ENCODE assay signal across 27 mouse cellular contexts in the genomic region with DNA sequence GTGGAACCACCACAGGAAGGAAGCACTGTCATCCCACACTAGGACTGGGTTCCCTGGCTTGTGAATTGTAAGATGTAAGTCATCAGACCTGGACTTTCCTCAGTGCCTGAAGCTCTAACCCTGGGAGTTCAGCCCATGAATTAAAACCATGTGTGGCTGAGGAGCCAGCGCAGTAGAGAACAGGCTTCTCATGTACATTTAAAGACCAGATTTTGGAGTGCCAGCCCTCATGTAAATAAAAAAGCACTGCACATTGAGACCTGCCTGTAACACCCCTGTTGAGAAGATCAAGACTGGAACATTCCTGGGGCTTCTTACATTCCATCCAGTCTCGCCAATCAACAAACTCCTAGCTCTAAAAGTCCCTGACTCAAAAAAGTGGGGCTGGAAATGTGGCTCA.
A peak's percentile ranks its signal among the peaks of the same experiment; 100 is the strongest.
DNase-seq lines count a peak whose midpoint lies in the region; ATAC-seq and TF ChIP-seq lines count a peak whose summit lies in the region.
"Had no signal": no experiment of that assay in that cellular context is flagged by ENCODE, and none has a peak within 500 bp of the region (broad histone marks: within the 10 kb centered on the region; RNA-seq: fewer than 3 reads in every experiment).

No protein-coding gene starts in this region.

- no peak overlapping the region for H3K27ac ChIP-seq in embryonic facial prominence, embryonic 11.5 days (replicated peaks; ENCODE audit: low read depth, low read length)
- peak overlapping the region; percentile 46; the same call in 1 of the 2 replicates for H3K27ac ChIP-seq in limb, embryonic 10.5 days
- H3K27ac ChIP-seq in limb, embryonic 15.5 days, result peak overlapping the region; percentile 43; the same call in 1 of the 2 replicates
- no peak overlapping the region for H3K27ac ChIP-seq in heart, adult 2 months
- H3K27ac ChIP-seq in liver, embryonic 11.5 days (ENCODE audit: low read depth, low read length), result no peak overlapping the region
- H3K27ac ChIP-seq: embryonic facial prominence, embryonic 15.5 days; forebrain, embryonic 13.5 days; hindbrain, postnatal 0 days; intestine, embryonic 15.5 days; layer of hippocampus, adult 2 months; left cerebral cortex, adult 2 months; liver, embryonic 12.5 days; midbrain, embryonic 10.5 days; midbrain, embryonic 15.5 days had no signal

- WGBS in embryonic facial prominence, embryonic 11.5 days, result 44% methylated on average over 2 of the region's 2 CpGs
- WGBS in limb, embryonic 10.5 days, result 42% methylated on average over 2 of the region's 2 CpGs
- 18% methylated on average over 2 of the region's 2 CpGs for WGBS in limb, embryonic 15.5 days
- WGBS in heart, adult 2 months, result 68% methylated on average over 2 of the region's 2 CpGs
- WGBS in liver, embryonic 11.5 days, result 55% methylated on average over 2 of the region's 2 CpGs

- ATAC-seq in embryonic facial prominence, embryonic 11.5 days (replicated peaks; ENCODE audit: insufficient number of reproducible peaks, low FRiP score, low TSS enrichment, low read depth), result no peak
- ATAC-seq in limb, embryonic 15.5 days (ENCODE audit: insufficient number of reproducible peaks, low FRiP score, low TSS enrichment, low read depth), result no peak
- ATAC-seq in liver, embryonic 11.5 days (replicated peaks; ENCODE audit: low FRiP score), result no peak
- ATAC-seq: forebrain, embryonic 13.5 days; hindbrain, postnatal 0 days; intestine, embryonic 15.5 days; liver, embryonic 12.5 days; liver, postnatal 0 days; midbrain, embryonic 15.5 days; Patski had no signal

- intact Hi-C loops in heart, adult 2 months (cut with DNase I), result no loop called here

- DNase-seq in embryo, embryonic 10.5 days (ENCODE audit: low spot score), result peak; percentile 52
- DNase-seq in embryonic facial prominence, embryonic 11.5 days (ENCODE audit: low spot score), result peak; percentile 68
- peak; percentile 42 for DNase-seq in limb, embryonic 10.5 days (ENCODE audit: low spot score)
- no peak for DNase-seq in lung, adult 18-20 months
- DNase-seq in heart, adult 2 months, result no peak
- DNase-seq in liver, embryonic 11.5 days (ENCODE audit: low spot score), result no peak
- DNase-seq: adrenal gland, postnatal 10 days; cerebellum, adult 9-10 months; heart, postnatal 14 days; kidney, adult 2 months; kidney, postnatal 36 days; liver, postnatal 0 days; lung, postnatal 10 days; right cerebral cortex, postnatal 4 days; thymus, adult 2 months; thymus, postnatal 36 days had no signal

- no peak overlapping the region for H3K4me2 ChIP-seq in embryonic facial prominence, embryonic 11.5 days (ENCODE audit: low read depth, low read length)
- no peak overlapping the region for H3K4me2 ChIP-seq in limb, embryonic 15.5 days
- H3K4me2 ChIP-seq in liver, embryonic 11.5 days, result no peak overlapping the region
- H3K4me2 ChIP-seq: embryonic facial prominence, embryonic 15.5 days; forebrain, embryonic 13.5 days; intestine, embryonic 15.5 days; liver, embryonic 12.5 days; midbrain, embryonic 15.5 days had no signal

- H3K4me3 ChIP-seq in embryonic facial prominence, embryonic 11.5 days (ENCODE audit: low read depth, low read length), result no peak overlapping the region
- H3K4me3 ChIP-seq in limb, embryonic 10.5 days, result no peak overlapping the region
- H3K4me3 ChIP-seq in limb, embryonic 15.5 days, result no peak overlapping the region
- H3K4me3 ChIP-seq in heart, adult 2 months, result no peak overlapping the region
- H3K4me3 ChIP-seq in liver, embryonic 11.5 days (ENCODE audit: low read depth, low read length), result no peak overlapping the region
- H3K4me3 ChIP-seq: embryonic facial prominence, embryonic 15.5 days; forebrain, embryonic 13.5 days; intestine, embryonic 15.5 days; layer of hippocampus, adult 2 months; left cerebral cortex, adult 2 months; liver, embryonic 12.5 days; midbrain, embryonic 10.5 days; midbrain, embryonic 15.5 days had no signal

- no peaks in the 10 kb centered on the region for H3K9me3 ChIP-seq in embryonic facial prominence, embryonic 11.5 days (replicated peaks; ENCODE audit: control insufficient read depth, low read length)
- no peaks in the 10 kb centered on the region for H3K9me3 ChIP-seq in limb, embryonic 10.5 days (replicated peaks)
- no peaks in the 10 kb centered on the region for H3K9me3 ChIP-seq in limb, embryonic 15.5 days
- H3K9me3 ChIP-seq in liver, embryonic 11.5 days (ENCODE audit: control insufficient read depth, low read length), result no peaks in the 10 kb centered on the region
- H3K9me3 ChIP-seq: embryonic facial prominence, embryonic 15.5 days; forebrain, embryonic 13.5 days; intestine, embryonic 15.5 days; liver, embryonic 12.5 days; midbrain, embryonic 10.5 days; midbrain, embryonic 15.5 days had no signal

- H3K9ac ChIP-seq in embryonic facial prominence, embryonic 11.5 days (replicated peaks; ENCODE audit: low read length), result no peak overlapping the region
- H3K9ac ChIP-seq in limb, embryonic 15.5 days, result no peak overlapping the region
- H3K9ac ChIP-seq in heart, adult 2 months (ENCODE audit: low read depth, low read length), result no peak overlapping the region
- H3K9ac ChIP-seq in liver, embryonic 11.5 days (ENCODE audit: low read depth, low read length), result no peak overlapping the region
- H3K9ac ChIP-seq: embryonic facial prominence, embryonic 15.5 days; forebrain, embryonic 13.5 days; intestine, embryonic 15.5 days; liver, embryonic 12.5 days; liver, postnatal 0 days; midbrain, embryonic 15.5 days had no signal

- no peaks in the 10 kb centered on the region for H3K36me3 ChIP-seq in embryonic facial prominence, embryonic 11.5 days (replicated peaks; ENCODE audit: control insufficient read depth, insufficient read depth, low read depth, low read length)
- H3K36me3 ChIP-seq in limb, embryonic 10.5 days, result no peaks in the 10 kb centered on the region
- H3K36me3 ChIP-seq in limb, embryonic 15.5 days, result no peaks in the 10 kb centered on the region
- H3K36me3 ChIP-seq in heart, adult 2 months (ENCODE audit: control insufficient read depth, insufficient read depth, low read length), result no peaks in the 10 kb centered on the region
- no peaks in the 10 kb centered on the region for H3K36me3 ChIP-seq in liver, embryonic 11.5 days (ENCODE audit: control insufficient read depth, insufficient read depth, low read length)
- H3K36me3 ChIP-seq: embryonic facial prominence, embryonic 15.5 days; intestine, embryonic 15.5 days; liver, embryonic 12.5 days; midbrain, embryonic 10.5 days; midbrain, embryonic 15.5 days had no signal

- TF ChIP-seq EP300 in heart, adult 2 months (IDR thresholded peaks at IDR 0.05; ENCODE audit: insufficient read depth, low read depth, low read length), result no peak

- no peaks in the 10 kb centered on the region for H3K79me2 ChIP-seq in heart, adult 2 months (replicated peaks; ENCODE audit: control insufficient read depth, insufficient read depth, low read length)

- no peaks in the 10 kb centered on the region for H3K27me3 ChIP-seq in embryonic facial prominence, embryonic 11.5 days (ENCODE audit: control insufficient read depth, insufficient read depth, low read length)
- H3K27me3 ChIP-seq in limb, embryonic 10.5 days (ENCODE audit: low read depth, poor library complexity, severe bottlenecking), result no peaks in the 10 kb centered on the region
- H3K27me3 ChIP-seq in limb, embryonic 15.5 days, result no peaks in the 10 kb centered on the region
- H3K27me3 ChIP-seq in heart, adult 2 months (ENCODE audit: control insufficient read depth, insufficient read depth, low read length), result no peaks in the 10 kb centered on the region
- no peaks in the 10 kb centered on the region for H3K27me3 ChIP-seq in liver, embryonic 11.5 days (replicated peaks; ENCODE audit: control insufficient read depth, insufficient read depth, low read length)
- H3K27me3 ChIP-seq: embryonic facial prominence, embryonic 15.5 days; forebrain, embryonic 13.5 days; intestine, embryonic 15.5 days; liver, embryonic 12.5 days; midbrain, embryonic 15.5 days had no signal

- no peak for TF ChIP-seq POLR2A in heart, adult 2 months (IDR thresholded peaks at IDR 0.05; ENCODE audit: insufficient read depth, low read depth, low read length)

- H3K4me1 ChIP-seq in embryonic facial prominence, embryonic 11.5 days (ENCODE audit: control insufficient read depth, insufficient read depth, low read length), result no peaks in the 10 kb centered on the region
- H3K4me1 ChIP-seq in limb, embryonic 10.5 days, result peaks cover 19% of the 10 kb centered on the region
- no peaks in the 10 kb centered on the region for H3K4me1 ChIP-seq in limb, embryonic 15.5 days
- no peaks in the 10 kb centered on the region for H3K4me1 ChIP-seq in heart, adult 2 months (ENCODE audit: control insufficient read depth, insufficient read depth, low read length)
- H3K4me1 ChIP-seq in liver, embryonic 11.5 days (replicated peaks; ENCODE audit: control insufficient read depth, insufficient read depth, low read length), result no peaks in the 10 kb centered on the region
- H3K4me1 ChIP-seq: embryonic facial prominence, embryonic 15.5 days; intestine, embryonic 15.5 days; liver, embryonic 12.5 days; midbrain, embryonic 10.5 days had no signal

- no peak for TF ChIP-seq CTCF in heart, adult 2 months (IDR thresholded peaks at IDR 0.05)

Comparison
In these comparisons a context has a peak if more than half of its experiments do, and no peak if none do; other contexts are left out.
1. DNase-seq: peak in embryo, embryonic 10.5 days (single experiment), embryonic facial prominence, embryonic 11.5 days (single experiment) and limb, embryonic 10.5 days (single experiment); none in lung, adult 18-20 months (0 of 2), heart, adult 2 months (0 of 2) and liver, embryonic 11.5 days (single experiment).
2. H3K27ac ChIP-seq: peak in limb, embryonic 10.5 days (single experiment) and limb, embryonic 15.5 days (single experiment); none in embryonic facial prominence, embryonic 11.5 days (single experiment), heart, adult 2 months (single experiment) and liver, embryonic 11.5 days (single experiment).